Mouse (Mus musculus): Measurements from ENCODE around the gene Wnt2. TPM values are rescaled to one million over a fixed set of nuclear protein-coding genes. Genes with fewer than 3 reads are reported as not detected.

The Wnt2 gene
- polyA plus RNA-seq, 1 experiment = 0.22 TPM

GRCm38 (mm10) chr6:18024133-18024794 lies 6.1 kb downstream of the Wnt2 start:
- no peaks in the 10 kb centered on the region for H3K79me3 ChIP-seq (ENCODE audit: low read depth)
- no peak overlapping the region for H3ac ChIP-seq (ENCODE audit: control insufficient read depth, insufficient read length, low read depth)
- H3K27me3 ChIP-seq (ENCODE audit: control insufficient read depth, insufficient read depth, insufficient read length) = peaks cover 3% of the 10 kb centered on the region
- H3K36me3 ChIP-seq (ENCODE audit: control insufficient read depth, insufficient read depth) = no peaks in the 10 kb centered on the region
- no peak for TF ChIP-seq MAX (IDR thresholded peaks at IDR 0.05)
- TF ChIP-seq USF1 (IDR thresholded peaks at IDR 0.05; ENCODE audit: low read depth) = no peak
- TF ChIP-seq CEBPB (IDR thresholded peaks at IDR 0.05; ENCODE audit: low read depth) = no peak
- no peak for TF ChIP-seq MYOD1 (IDR thresholded peaks at IDR 0.05; ENCODE audit: control insufficient read depth, insufficient read length, low read depth)
- no peak for TF ChIP-seq MYOG (IDR thresholded peaks at IDR 0.05; ENCODE audit: control insufficient read depth, extremely low read depth, insufficient read length)
- no peak for TF ChIP-seq CTCF (IDR thresholded peaks at IDR 0.05; ENCODE audit: control insufficient read depth, insufficient read depth, insufficient read length)
- TF ChIP-seq FOSL1 (IDR thresholded peaks at IDR 0.05; ENCODE audit: insufficient read depth, low read length, poor library complexity, severe bottlenecking) = no peak
- no peaks in the 10 kb centered on the region for H3K79me2 ChIP-seq (ENCODE audit: control insufficient read depth, insufficient read depth)
- H3K4me3 ChIP-seq (ENCODE audit: insufficient read depth, poor library complexity, severe bottlenecking) = no peak overlapping the region

GRCm38 (mm10) chr6:18013346-18013745 lies 17.0 kb downstream of the Wnt2 start:
- H3K79me3 ChIP-seq (ENCODE audit: low read depth) = no peaks in the 10 kb centered on the region
- H3ac ChIP-seq (ENCODE audit: control insufficient read depth, insufficient read length, low read depth) = no peak overlapping the region
- no peaks in the 10 kb centered on the region for H3K27me3 ChIP-seq (ENCODE audit: control insufficient read depth, insufficient read depth, insufficient read length)
- no peak for TF ChIP-seq FOSL1 (IDR thresholded peaks at IDR 0.05; ENCODE audit: insufficient read depth, low read length, poor library complexity, severe bottlenecking)
- TF ChIP-seq MYOD1 (IDR thresholded peaks at IDR 0.05; ENCODE audit: control insufficient read depth, insufficient read length, low read depth) = no peak
- no peak for TF ChIP-seq CEBPB (IDR thresholded peaks at IDR 0.05; ENCODE audit: low read depth)
- TF ChIP-seq MAX (IDR thresholded peaks at IDR 0.05) = no peak
- no peak for TF ChIP-seq CTCF (IDR thresholded peaks at IDR 0.05; ENCODE audit: control insufficient read depth, insufficient read depth, insufficient read length)
- no peak for TF ChIP-seq MYOG (IDR thresholded peaks at IDR 0.05; ENCODE audit: control insufficient read depth, extremely low read depth, insufficient read length)
- TF ChIP-seq USF1 (IDR thresholded peaks at IDR 0.05; ENCODE audit: low read depth) = no peak
- no peak overlapping the region for H3K4me3 ChIP-seq (ENCODE audit: insufficient read depth, poor library complexity, severe bottlenecking)
- no peaks in the 10 kb centered on the region for H3K79me2 ChIP-seq (ENCODE audit: control insufficient read depth, insufficient read depth)
- no peaks in the 10 kb centered on the region for H3K36me3 ChIP-seq (ENCODE audit: control insufficient read depth, insufficient read depth)

- no peaks in the 10 kb centered on the region for H3K36me3 ChIP-seq (ENCODE audit: control insufficient read depth, insufficient read depth)
- TF ChIP-seq CEBPB (IDR thresholded peaks at IDR 0.05; ENCODE audit: low read depth) (no peak), MAX (IDR thresholded peaks at IDR 0.05) (no peak), MYOG (IDR thresholded peaks at IDR 0.05; ENCODE audit: control insufficient read depth, extremely low read depth, insufficient read length) (no peak), FOSL1 (IDR thresholded peaks at IDR 0.05; ENCODE audit: insufficient read depth, low read length, poor library complexity, severe bottlenecking) (no peak), USF1 (IDR thresholded peaks at IDR 0.05; ENCODE audit: low read depth) (no peak), CTCF (IDR thresholded peaks at IDR 0.05; ENCODE audit: control insufficient read depth, insufficient read depth, insufficient read length) (no peak), MYOD1 (IDR thresholded peaks at IDR 0.05; ENCODE audit: control insufficient read depth, insufficient read length, low read depth) (no peak)
- no peak overlapping the region for H3ac ChIP-seq (ENCODE audit: control insufficient read depth, insufficient read length, low read depth)
- H3K79me2 ChIP-seq (ENCODE audit: control insufficient read depth, insufficient read depth) = no peaks in the 10 kb centered on the region
- no peak overlapping the region for H3K4me3 ChIP-seq (ENCODE audit: insufficient read depth, poor library complexity, severe bottlenecking)
- no peaks in the 10 kb centered on the region for H3K79me3 ChIP-seq (ENCODE audit: low read depth)
- H3K27me3 ChIP-seq (ENCODE audit: control insufficient read depth, insufficient read depth, insufficient read length) = no peaks in the 10 kb centered on the region
These were observed 23.0 kb downstream of the Wnt2 start for GRCm38 (mm10) chr6:18007356-18007755.

- H3K79me3 ChIP-seq (ENCODE audit: low read depth) = no peaks in the 10 kb centered on the region
- no peaks in the 10 kb centered on the region for H3K36me3 ChIP-seq (ENCODE audit: control insufficient read depth, insufficient read depth)
- no peak for TF ChIP-seq CEBPB (IDR thresholded peaks at IDR 0.05; ENCODE audit: low read depth)
- TF ChIP-seq MYOD1 (IDR thresholded peaks at IDR 0.05; ENCODE audit: control insufficient read depth, insufficient read length, low read depth) = no peak
- TF ChIP-seq MAX (IDR thresholded peaks at IDR 0.05) = no peak
- no peak for TF ChIP-seq FOSL1 (IDR thresholded peaks at IDR 0.05; ENCODE audit: insufficient read depth, low read length, poor library complexity, severe bottlenecking)
- TF ChIP-seq MYOG (IDR thresholded peaks at IDR 0.05; ENCODE audit: control insufficient read depth, extremely low read depth, insufficient read length) = no peak
- TF ChIP-seq CTCF (IDR thresholded peaks at IDR 0.05; ENCODE audit: control insufficient read depth, insufficient read depth, insufficient read length) = no peak
- TF ChIP-seq USF1 (IDR thresholded peaks at IDR 0.05; ENCODE audit: low read depth) = no peak
- no peaks in the 10 kb centered on the region for H3K27me3 ChIP-seq (ENCODE audit: control insufficient read depth, insufficient read depth, insufficient read length)
- no peaks in the 10 kb centered on the region for H3K79me2 ChIP-seq (ENCODE audit: control insufficient read depth, insufficient read depth)
- no peak overlapping the region for H3ac ChIP-seq (ENCODE audit: control insufficient read depth, insufficient read length, low read depth)
- H3K4me3 ChIP-seq (ENCODE audit: insufficient read depth, poor library complexity, severe bottlenecking) = no peak overlapping the region
These were observed 28.3 kb downstream of the Wnt2 start for GRCm38 (mm10) chr6:18002065-18002464.

GRCm38 (mm10) chr6:17998497-17998896 lies 31.9 kb downstream of the Wnt2 start:
- Histone ChIP-seq H3K79me2 (ENCODE audit: control insufficient read depth, insufficient read depth) (no peaks in the 10 kb centered on the region), H3K4me3 (ENCODE audit: insufficient read depth, poor library complexity, severe bottlenecking) (no peak overlapping the region), H3ac (ENCODE audit: control insufficient read depth, insufficient read length, low read depth) (no peak overlapping the region), H3K36me3 (ENCODE audit: control insufficient read depth, insufficient read depth) (no peaks in the 10 kb centered on the region), H3K79me3 (ENCODE audit: low read depth) (no peaks in the 10 kb centered on the region), H3K27me3 (ENCODE audit: control insufficient read depth, insufficient read depth, insufficient read length) (no peaks in the 10 kb centered on the region)
- TF ChIP-seq CTCF (IDR thresholded peaks at IDR 0.05; ENCODE audit: control insufficient read depth, insufficient read depth, insufficient read length) (no peak), USF1 (IDR thresholded peaks at IDR 0.05; ENCODE audit: low read depth) (no peak), FOSL1 (IDR thresholded peaks at IDR 0.05; ENCODE audit: insufficient read depth, low read length, poor library complexity, severe bottlenecking) (no peak), CEBPB (IDR thresholded peaks at IDR 0.05; ENCODE audit: low read depth) (no peak), MYOG (IDR thresholded peaks at IDR 0.05; ENCODE audit: control insufficient read depth, extremely low read depth, insufficient read length) (no peak), MYOD1 (IDR thresholded peaks at IDR 0.05; ENCODE audit: control insufficient read depth, insufficient read length, low read depth) (no peak), MAX (IDR thresholded peaks at IDR 0.05) (no peak)
